Mouse (Mus musculus) ES-E14 (cell line): Measurements from ENCODE around the gene Tiparp.

Experiments used
- CHD2 ChIP-seq: IDR thresholded peaks from 2 replicates; pipeline ENCODE4 v1.6.1; 2014; ENCODE audit warnings: mild to moderate bottlenecking, low read depth, low read length, inconsistent platforms
- HCFC1 ChIP-seq: IDR thresholded peaks from 2 replicates; pipeline ENCODE4 v1.6.1; 2012; ENCODE audit warnings: low read length, inconsistent platforms, borderline replicate concordance; ENCODE audit not compliant: insufficient read depth
- MAFK ChIP-seq: IDR thresholded peaks from 2 replicates; pipeline ENCODE4 v1.6.1; 2014; ENCODE audit warnings: mild to moderate bottlenecking, low read depth, low read length, inconsistent platforms; ENCODE audit not compliant: insufficient read depth
- ZC3H11A ChIP-seq: IDR thresholded peaks from 2 replicates; pipeline ENCODE4 v1.6.1; 2012; ENCODE audit warnings: low read depth, mild to moderate bottlenecking, inconsistent platforms, low read length, borderline replicate concordance
- ZNF384 ChIP-seq: IDR thresholded peaks from 2 replicates; pipeline ENCODE4 v1.6.1; 2012; ENCODE audit warnings: low read depth, low read length, inconsistent platforms

- TF ChIP-seq ZC3H11A (no peak), HCFC1 (no peak), MAFK (no peak), ZNF384 (no peak), CHD2 (no peak)
Observed at GRCm38 (mm10) chr3:65507766-65508165, 20.4 kb upstream of the Tiparp start.
